Comparison of ENCODE assay signal across 10 mouse cellular contexts in genomic region chr2:126450210-126450936, GRCm38 (mm10). TPM values are rescaled to one million over a fixed set of nuclear protein-coding genes. Genes with fewer than 3 reads are reported as not detected.
DNase-seq lines count a peak whose midpoint lies in the region; ATAC-seq lines count a peak whose summit lies in the region.
"Had no signal": no experiment of that assay in that cellular context is flagged by ENCODE, and none has a peak within 500 bp of the region (broad histone marks: within the 10 kb centered on the region; RNA-seq: fewer than 3 reads in every experiment).

No protein-coding gene starts in this region.

- no peak overlapping the region for H3K27ac ChIP-seq in embryonic facial prominence, embryonic 11.5 days (replicated peaks; ENCODE audit: low read depth, low read length)
- H3K27ac ChIP-seq in embryonic facial prominence, embryonic 10.5 days (replicated peaks) = no peak overlapping the region
- H3K27ac ChIP-seq in forebrain, embryonic 16.5 days (ENCODE audit: low read length) = no peak overlapping the region
- no peak overlapping the region for H3K27ac ChIP-seq in limb, embryonic 11.5 days (replicated peaks; ENCODE audit: low read depth, low read length)
- H3K27ac ChIP-seq: liver, embryonic 15.5 days had no signal

- peak; percentile 6 for DNase-seq in embryonic facial prominence, embryonic 11.5 days (ENCODE audit: low spot score)
- DNase-seq in embryonic facial prominence, embryonic 10.5 days (ENCODE audit: low spot score) = no peak
- DNase-seq in MN1 (ENCODE audit: low spot score) = peak; percentile 64
- peak; percentile 82 to 87 for DNase-seq in heart, postnatal 10 days
- DNase-seq in limb, embryonic 11.5 days (ENCODE audit: low spot score) = no peak
- DNase-seq in right cerebral cortex, postnatal 25 days = peak; percentile 11
- DNase-seq in spleen, postnatal 36 days (ENCODE audit: low spot score in 2 of 2) = no peak

- H3K4me2 ChIP-seq in embryonic facial prominence, embryonic 11.5 days (ENCODE audit: low read depth, low read length) = no peak overlapping the region
- peak overlapping the region; percentile 21 for H3K4me2 ChIP-seq in forebrain, embryonic 16.5 days (ENCODE audit: low read length)
- no peak overlapping the region for H3K4me2 ChIP-seq in limb, embryonic 11.5 days (ENCODE audit: low read depth, severe bottlenecking)
- H3K4me2 ChIP-seq: liver, embryonic 15.5 days had no signal

- intact Hi-C loops in heart, postnatal 10 days (cut with DNase I) = no loop called here

- WGBS in embryonic facial prominence, embryonic 11.5 days = 67% methylated on average over 14 of the region's 14 CpGs
- 79% methylated on average over 14 of the region's 14 CpGs for WGBS in embryonic facial prominence, embryonic 10.5 days
- 36% methylated on average over 14 of the region's 14 CpGs for WGBS in forebrain, embryonic 16.5 days
- WGBS in limb, embryonic 11.5 days = 74% methylated on average over 14 of the region's 14 CpGs

- H3K4me1 ChIP-seq in embryonic facial prominence, embryonic 11.5 days (ENCODE audit: control insufficient read depth, insufficient read depth, low read length) = no peaks in the 10 kb centered on the region
- H3K4me1 ChIP-seq in embryonic facial prominence, embryonic 10.5 days = peaks cover 4% of the 10 kb centered on the region; the same call in 1 of the 2 replicates
- H3K4me1 ChIP-seq in forebrain, embryonic 16.5 days (replicated peaks; ENCODE audit: control insufficient read depth, insufficient read depth, low read length) = peaks cover 9% of the 10 kb centered on the region
- H3K4me1 ChIP-seq in limb, embryonic 11.5 days (ENCODE audit: control insufficient read depth, insufficient read depth, low read length) = no peaks in the 10 kb centered on the region
- H3K4me1 ChIP-seq: liver, embryonic 15.5 days had no signal

- H3K27me3 ChIP-seq in embryonic facial prominence, embryonic 11.5 days (ENCODE audit: control insufficient read depth, insufficient read depth, low read length) = no peaks in the 10 kb centered on the region
- no peaks in the 10 kb centered on the region for H3K27me3 ChIP-seq in embryonic facial prominence, embryonic 10.5 days (replicated peaks; ENCODE audit: low read depth, poor library complexity, severe bottlenecking)
- H3K27me3 ChIP-seq in forebrain, embryonic 16.5 days (replicated peaks; ENCODE audit: control insufficient read depth, insufficient read depth, low read length) = no peaks in the 10 kb centered on the region
- no peaks in the 10 kb centered on the region for H3K27me3 ChIP-seq in limb, embryonic 11.5 days (ENCODE audit: control insufficient read depth, insufficient read depth, low read length)
- H3K27me3 ChIP-seq: liver, embryonic 15.5 days had no signal

- no peaks in the 10 kb centered on the region for H3K36me3 ChIP-seq in embryonic facial prominence, embryonic 11.5 days (replicated peaks; ENCODE audit: control insufficient read depth, insufficient read depth, low read depth, low read length)
- H3K36me3 ChIP-seq in embryonic facial prominence, embryonic 10.5 days (replicated peaks) = no peaks in the 10 kb centered on the region
- H3K36me3 ChIP-seq in forebrain, embryonic 16.5 days (ENCODE audit: control insufficient read depth, insufficient read depth) = no peaks in the 10 kb centered on the region
- no peaks in the 10 kb centered on the region for H3K36me3 ChIP-seq in limb, embryonic 11.5 days (ENCODE audit: control insufficient read depth, insufficient read depth, low read length)
- H3K36me3 ChIP-seq: liver, embryonic 15.5 days had no signal

- no peak overlapping the region for H3K4me3 ChIP-seq in embryonic facial prominence, embryonic 11.5 days (ENCODE audit: low read depth, low read length)
- H3K4me3 ChIP-seq in embryonic facial prominence, embryonic 10.5 days = no peak overlapping the region
- H3K4me3 ChIP-seq in forebrain, embryonic 16.5 days (replicated peaks; ENCODE audit: low read length) = no peak overlapping the region
- no peak overlapping the region for H3K4me3 ChIP-seq in limb, embryonic 11.5 days (ENCODE audit: low read depth, low read length)
- H3K4me3 ChIP-seq: liver, embryonic 15.5 days had no signal

- H3K9me3 ChIP-seq in embryonic facial prominence, embryonic 11.5 days (replicated peaks; ENCODE audit: control insufficient read depth, low read length) = no peaks in the 10 kb centered on the region
- H3K9me3 ChIP-seq in embryonic facial prominence, embryonic 10.5 days = no peaks in the 10 kb centered on the region
- H3K9me3 ChIP-seq in forebrain, embryonic 16.5 days (ENCODE audit: control insufficient read depth, low read length) = no peaks in the 10 kb centered on the region
- H3K9me3 ChIP-seq in limb, embryonic 11.5 days (ENCODE audit: control insufficient read depth, low read length) = no peaks in the 10 kb centered on the region
- H3K9me3 ChIP-seq: liver, embryonic 15.5 days had no signal

- H3K9ac ChIP-seq in embryonic facial prominence, embryonic 11.5 days (replicated peaks; ENCODE audit: low read length) = no peak overlapping the region
- no peak overlapping the region for H3K9ac ChIP-seq in forebrain, embryonic 16.5 days (replicated peaks; ENCODE audit: low read depth, low read length)
- no peak overlapping the region for H3K9ac ChIP-seq in limb, embryonic 11.5 days (ENCODE audit: low read length)
- H3K9ac ChIP-seq: liver, embryonic 15.5 days had no signal

- ATAC-seq in embryonic facial prominence, embryonic 11.5 days (replicated peaks; ENCODE audit: insufficient number of reproducible peaks, low FRiP score, low TSS enrichment, low read depth) = no peak
- ATAC-seq in forebrain, embryonic 16.5 days = peak; percentile 99
- ATAC-seq in limb, embryonic 11.5 days (ENCODE audit: insufficient number of reproducible peaks, low FRiP score, low TSS enrichment, low read depth) = peak; percentile 47; the same call in 1 of the 2 replicates

RNA-seq across cellular contexts. Expression of gene Atp8b4, which starts 50.1 kb away (rescaled TPM):
- 2.1 and 2.6 TPM in 2 replicates for polyA plus RNA-seq in embryonic facial prominence, embryonic 11.5 days (2014; fragmentation: Nextera tagmentation; extraction: Ambion mirVana)
- 0.52 and 1.3 TPM in 2 replicates for polyA plus RNA-seq in embryonic facial prominence, embryonic 10.5 days (2016; fragmentation: Nextera tagmentation; extraction: Ambion mirVana)
- 0.07 TPM in 1 of 2 replicates, not detected in the other for polyA plus RNA-seq in forebrain, embryonic 16.5 days (2015; fragmentation: Nextera tagmentation; extraction: Ambion mirVana)
- under 1 TPM; 0.35 to 0.38 TPM for total RNA-seq in heart, postnatal 10 days (2021)
- polyA plus RNA-seq in limb, embryonic 11.5 days (2014; fragmentation: Nextera tagmentation; extraction: Ambion mirVana) = 0.07 and 0.34 TPM in 2 replicates
- polyA plus RNA-seq: cortical plate, adult 2 months had no signal

Comparison
In these comparisons a context has a peak if more than half of its experiments do, and no peak if none do; other contexts are left out.
1. DNase-seq: peak in embryonic facial prominence, embryonic 11.5 days (single experiment), MN1 (single experiment), heart, postnatal 10 days (2 of 2) and right cerebral cortex, postnatal 25 days (single experiment); none in embryonic facial prominence, embryonic 10.5 days (single experiment), limb, embryonic 11.5 days (single experiment) and spleen, postnatal 36 days (0 of 2).